Mouse (Mus musculus): ENCODE data around the gene Gm17349. TPM values are rescaled to one million over a fixed set of nuclear protein-coding genes. Genes with fewer than 3 reads are reported as not detected.

Gene Gm17349
- polyA plus RNA-seq, 1 experiment from 2014 or later = not detected

GRCm38 (mm10) chr15:99671783-99672182 is 33.5 kb downstream of the Gm17349 start:
- no peak for ATAC-seq (replicated peaks; ENCODE audit: insufficient number of reproducible peaks, insufficient read depth, low FRiP score, low read depth)
- WGBS = 64% methylated on average over 14 of the region's 14 CpGs

GRCm38 (mm10) chr15:99670964-99671670 is 34.2 kb downstream of the Gm17349 start:
- Histone ChIP-seq H3K4me3 (peak overlapping the region; percentile 56), H3K4me1 (replicated peaks) (peaks cover 16% of the 10 kb centered on the region), H3K27me3 (peaks cover 75% of the 10 kb centered on the region), H3K4me2 (peak overlapping the region; percentile 97), H3K27ac (no peak overlapping the region), H3K9me3 (replicated peaks) (no peaks in the 10 kb centered on the region), H3K36me3 (no peaks in the 10 kb centered on the region), H3K9ac (peak overlapping the region; percentile 61)
- no peak for ATAC-seq (replicated peaks; ENCODE audit: insufficient number of reproducible peaks, insufficient read depth, low FRiP score, low read depth)
- 9% methylated on average over 14 of the region's 17 CpGs for WGBS

More at GRCm38 (mm10) chr15:99671783-99672182, 33.5 kb downstream of the Gm17349 start:
- H3K9ac ChIP-seq = no peak overlapping the region
- no peak overlapping the region for H3K4me3 ChIP-seq
- H3K27me3 ChIP-seq = peaks cover 71% of the 10 kb centered on the region
- H3K9me3 ChIP-seq (replicated peaks) = no peaks in the 10 kb centered on the region
- peaks cover 16% of the 10 kb centered on the region for H3K4me1 ChIP-seq (replicated peaks)
- no peak overlapping the region for H3K27ac ChIP-seq
- H3K4me2 ChIP-seq = no peak overlapping the region
- no peaks in the 10 kb centered on the region for H3K36me3 ChIP-seq

GRCm38 (mm10) chr15:99670154-99670821 is 35.0 kb downstream of the Gm17349 start, which contains the start of gene Asic1:
Gene Asic1, plus strand, starts transcription at chr15:99670368.
- under 1% methylated on average over 73 of the region's 74 CpGs for WGBS
- Histone ChIP-seq H3K4me2 (peak within 1 kb of the TSS; percentile 97), H3K4me1 (replicated peaks) (peaks cover 17% of the 10 kb centered on the region), H3K4me3 (peak within 1 kb of the TSS; percentile 56), H3K9me3 (replicated peaks) (no peaks in the 10 kb centered on the region), H3K36me3 (no peaks in the 10 kb centered on the region), H3K27me3 (peaks cover 79% of the 10 kb centered on the region), H3K9ac (peak within 1 kb of the TSS; percentile 61), H3K27ac (no peak within 1 kb of the TSS)
- peak; percentile 71 for ATAC-seq (replicated peaks; ENCODE audit: insufficient number of reproducible peaks, insufficient read depth, low FRiP score, low read depth)

- Histone ChIP-seq H3K4me2 (no peak overlapping the region), H3K27me3 (peaks cover 78% of the 10 kb centered on the region), H3K9ac (no peak overlapping the region), H3K9me3 (replicated peaks) (no peaks in the 10 kb centered on the region), H3K36me3 (no peaks in the 10 kb centered on the region), H3K4me1 (replicated peaks) (peaks cover 26% of the 10 kb centered on the region), H3K27ac (no peak overlapping the region), H3K4me3 (no peak overlapping the region)
- 13% methylated on average over 1 of the region's 1 CpGs for WGBS
- no peak for ATAC-seq (replicated peaks; ENCODE audit: insufficient number of reproducible peaks, insufficient read depth, low FRiP score, low read depth)
Measured at GRCm38 (mm10) chr15:99669392-99669791, 35.9 kb downstream of the Gm17349 start.

GRCm38 (mm10) chr15:99668881-99669280 is 36.4 kb downstream of the Gm17349 start:
- no peak overlapping the region for H3K4me3 ChIP-seq
- no peaks in the 10 kb centered on the region for H3K36me3 ChIP-seq
- H3K9me3 ChIP-seq (replicated peaks) = no peaks in the 10 kb centered on the region
- 2% methylated on average over 12 of the region's 12 CpGs for WGBS
- no peak overlapping the region for H3K4me2 ChIP-seq
- peaks cover 31% of the 10 kb centered on the region for H3K4me1 ChIP-seq (replicated peaks)
- H3K9ac ChIP-seq = no peak overlapping the region
- H3K27me3 ChIP-seq = peaks cover 74% of the 10 kb centered on the region
- no peak overlapping the region for H3K27ac ChIP-seq
- no peak for ATAC-seq (replicated peaks; ENCODE audit: insufficient number of reproducible peaks, insufficient read depth, low FRiP score, low read depth)

GRCm38 (mm10) chr15:99667544-99667943 is 37.7 kb downstream of the Gm17349 start:
- WGBS = 98% methylated on average over 2 of the region's 2 CpGs
- Histone ChIP-seq H3K4me2 (no peak overlapping the region), H3K4me3 (no peak overlapping the region), H3K4me1 (replicated peaks) (peaks cover 32% of the 10 kb centered on the region), H3K36me3 (no peaks in the 10 kb centered on the region), H3K9me3 (replicated peaks) (no peaks in the 10 kb centered on the region), H3K27ac (no peak overlapping the region), H3K27me3 (peaks cover 64% of the 10 kb centered on the region), H3K9ac (no peak overlapping the region)
- ATAC-seq (replicated peaks; ENCODE audit: insufficient number of reproducible peaks, insufficient read depth, low FRiP score, low read depth) = no peak

DNA sequence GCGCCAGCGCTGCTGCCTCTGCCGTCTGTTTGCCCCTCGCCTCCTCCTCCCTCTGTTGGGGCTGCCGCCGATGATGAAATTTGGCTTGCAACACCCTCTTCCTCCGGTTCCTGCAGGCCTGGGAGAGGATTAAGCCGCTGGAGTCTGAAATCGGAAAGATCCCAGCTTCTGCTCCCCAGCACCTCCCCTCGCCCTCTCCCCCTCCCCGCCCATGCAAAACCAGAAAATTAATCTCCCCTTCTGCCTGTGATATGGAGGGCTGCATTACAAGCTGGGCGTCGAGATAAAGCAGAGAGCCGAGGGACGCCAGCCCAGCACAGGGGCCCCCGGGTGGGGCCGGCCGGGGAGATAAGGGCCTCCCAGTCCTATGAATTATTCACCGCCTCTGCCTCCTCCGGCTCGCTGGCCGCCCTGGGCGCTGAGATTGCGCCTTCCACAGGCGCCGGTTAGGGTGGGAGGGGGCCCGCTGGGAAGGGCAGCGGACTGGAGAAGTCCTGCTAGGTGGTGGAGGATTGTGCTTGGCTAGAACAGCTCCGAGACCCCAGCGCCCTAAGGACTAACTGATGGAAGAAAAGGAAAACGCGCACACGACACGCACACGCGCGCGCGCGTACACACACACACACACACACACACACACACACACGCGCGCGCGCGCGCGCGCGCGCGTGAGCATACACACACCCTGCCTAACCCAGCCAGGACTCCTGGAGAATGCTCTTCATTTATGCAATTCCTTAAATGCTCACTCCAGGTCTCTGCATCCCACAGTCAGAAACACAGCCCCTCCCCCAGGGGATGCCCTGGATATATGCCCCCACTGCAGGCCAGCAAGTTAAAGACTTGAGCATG is 40.5 kb downstream of the Gm17349 start:
- H3K4me2 ChIP-seq = peak overlapping the region; percentile 87
- H3K27me3 ChIP-seq = peaks cover 44% of the 10 kb centered on the region
- H3K9ac ChIP-seq = peak overlapping the region; percentile 49
- H3K4me3 ChIP-seq = peak overlapping the region; percentile 50
- peaks cover 22% of the 10 kb centered on the region for H3K4me1 ChIP-seq (replicated peaks)
- peak; percentile 87 for ATAC-seq (replicated peaks; ENCODE audit: insufficient number of reproducible peaks, insufficient read depth, low FRiP score, low read depth)
- H3K36me3 ChIP-seq = no peaks in the 10 kb centered on the region
- WGBS = 1% methylated on average over 51 of the region's 52 CpGs
- peak overlapping the region; percentile 69 for H3K27ac ChIP-seq
- no peaks in the 10 kb centered on the region for H3K9me3 ChIP-seq (replicated peaks)

DNA sequence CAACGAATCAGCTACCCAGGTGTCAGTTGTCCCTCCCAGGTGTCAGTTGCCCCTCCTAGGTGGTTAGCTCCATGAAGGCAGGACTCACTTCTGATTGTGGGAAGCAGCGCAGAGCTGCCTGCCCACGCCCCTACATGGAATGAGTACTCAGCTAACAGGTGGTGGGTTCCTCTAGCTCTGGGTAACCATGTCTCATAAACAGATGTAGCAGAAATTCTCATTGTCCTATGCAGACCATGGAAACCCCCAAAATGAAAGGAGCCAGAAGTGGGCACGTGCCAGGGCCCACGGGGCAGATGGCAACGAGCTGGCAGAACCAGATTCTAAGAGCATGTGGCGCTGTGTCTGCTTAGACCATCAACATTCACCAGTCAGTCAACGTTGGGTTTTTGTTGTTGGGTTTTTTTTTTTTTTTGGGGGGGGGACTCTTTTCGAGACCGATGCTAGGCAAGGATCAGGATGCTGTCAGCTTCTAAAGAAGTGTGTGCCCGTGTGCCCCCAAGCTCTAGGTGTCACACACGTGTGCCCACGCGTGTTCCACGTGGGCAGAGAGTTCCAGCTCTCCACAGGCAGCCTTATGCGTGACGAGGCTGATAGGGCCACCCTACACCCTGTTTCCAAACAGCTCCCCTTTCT is 41.2 kb downstream of the Gm17349 start:
- H3K9ac ChIP-seq = peak overlapping the region; percentile 49
- H3K9me3 ChIP-seq (replicated peaks) = no peaks in the 10 kb centered on the region
- peak overlapping the region; percentile 87 for H3K4me2 ChIP-seq
- peak overlapping the region; percentile 50 for H3K4me3 ChIP-seq
- ATAC-seq (replicated peaks; ENCODE audit: insufficient number of reproducible peaks, insufficient read depth, low FRiP score, low read depth) = no peak; the same call in 1 of the 2 replicates
- H3K36me3 ChIP-seq = no peaks in the 10 kb centered on the region
- peaks cover 21% of the 10 kb centered on the region for H3K4me1 ChIP-seq (replicated peaks)
- peaks cover 36% of the 10 kb centered on the region for H3K27me3 ChIP-seq
- WGBS = 3% methylated on average over 17 of the region's 17 CpGs
- H3K27ac ChIP-seq = peak overlapping the region; percentile 69

- Histone ChIP-seq H3K9ac (no peak overlapping the region), H3K4me1 (replicated peaks) (peaks cover 16% of the 10 kb centered on the region), H3K4me3 (no peak overlapping the region), H3K36me3 (no peaks in the 10 kb centered on the region), H3K27me3 (peaks cover 31% of the 10 kb centered on the region), H3K9me3 (replicated peaks) (no peaks in the 10 kb centered on the region), H3K27ac (no peak overlapping the region), H3K4me2 (no peak overlapping the region)
- WGBS = 23% methylated on average over 7 of the region's 7 CpGs
- ATAC-seq (replicated peaks; ENCODE audit: insufficient number of reproducible peaks, insufficient read depth, low FRiP score, low read depth) = no peak
Measured at GRCm38 (mm10) chr15:99662371-99662770, 42.9 kb downstream of the Gm17349 start.

- ATAC-seq (replicated peaks; ENCODE audit: insufficient number of reproducible peaks, insufficient read depth, low FRiP score, low read depth) = no peak
Measured at GRCm38 (mm10) chr15:99661121-99661830, 44.0 kb downstream of the Gm17349 start.

More at GRCm38 (mm10) chr15:99661121-99661830, 44.0 kb downstream of the Gm17349 start:
- Histone ChIP-seq H3K4me1 (replicated peaks) (peaks cover 16% of the 10 kb centered on the region), H3K36me3 (no peaks in the 10 kb centered on the region), H3K9ac (no peak overlapping the region), H3K27me3 (peaks cover 32% of the 10 kb centered on the region), H3K4me3 (no peak overlapping the region), H3K27ac (no peak overlapping the region), H3K9me3 (replicated peaks) (no peaks in the 10 kb centered on the region), H3K4me2 (no peak overlapping the region)
- 93% methylated on average over 15 of the region's 15 CpGs for WGBS
